Mouse (Mus musculus): ENCODE data around the gene Fhl2.
"Not testable (repeated sequence)": the region's sequence is repeated elsewhere in the genome, so short reads cannot be mapped to it uniquely, and the experiment has no call there.

Fhl2 gene

DNA sequence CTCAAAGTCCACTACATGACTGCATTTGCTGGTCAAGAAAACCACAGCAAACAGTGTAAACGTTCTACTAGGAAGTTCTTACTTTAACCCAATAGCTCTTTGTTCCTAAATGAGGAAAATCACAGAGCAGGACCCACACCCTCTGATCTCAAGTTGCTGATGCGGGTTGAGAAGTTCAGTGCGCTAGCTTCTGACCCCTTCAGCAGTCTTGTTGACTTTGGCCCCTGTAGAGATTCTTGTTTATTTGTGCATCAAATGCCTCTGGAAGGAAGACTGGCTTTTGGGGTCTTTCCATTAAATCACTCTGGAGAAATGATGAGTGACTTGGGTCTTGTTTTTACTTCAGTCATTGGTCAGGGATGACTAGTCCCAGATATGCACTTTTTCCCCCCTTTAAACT is 46.6 kb downstream of the Fhl2 start:
- no peak for DNase-seq (ENCODE audit: low read depth)

DNA sequence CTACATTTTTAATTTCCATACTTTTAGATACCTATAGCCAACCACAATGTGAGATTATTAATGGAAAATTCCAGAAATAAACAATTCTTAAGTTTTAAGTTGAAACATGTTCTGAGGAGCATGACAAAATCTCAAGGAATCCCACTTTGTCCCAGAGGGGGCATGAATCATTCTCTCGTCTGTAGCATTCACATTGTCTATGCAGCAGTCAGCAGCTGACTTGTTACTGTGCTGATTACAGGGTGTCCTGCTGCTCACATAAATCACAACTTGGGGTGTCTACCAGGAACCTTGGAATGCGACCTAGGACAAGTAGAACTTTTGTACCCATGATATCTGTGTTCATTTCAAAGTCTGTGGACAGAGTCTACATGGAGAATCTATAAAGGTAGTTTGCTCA is 49.3 kb downstream of the Fhl2 start:
- no peak for DNase-seq (ENCODE audit: low read depth)

- no peak for DNase-seq (ENCODE audit: low read depth)
Measured at GRCm38 (mm10) chr1:43145388-43145787, 51.4 kb downstream of the Fhl2 start.

DNA sequence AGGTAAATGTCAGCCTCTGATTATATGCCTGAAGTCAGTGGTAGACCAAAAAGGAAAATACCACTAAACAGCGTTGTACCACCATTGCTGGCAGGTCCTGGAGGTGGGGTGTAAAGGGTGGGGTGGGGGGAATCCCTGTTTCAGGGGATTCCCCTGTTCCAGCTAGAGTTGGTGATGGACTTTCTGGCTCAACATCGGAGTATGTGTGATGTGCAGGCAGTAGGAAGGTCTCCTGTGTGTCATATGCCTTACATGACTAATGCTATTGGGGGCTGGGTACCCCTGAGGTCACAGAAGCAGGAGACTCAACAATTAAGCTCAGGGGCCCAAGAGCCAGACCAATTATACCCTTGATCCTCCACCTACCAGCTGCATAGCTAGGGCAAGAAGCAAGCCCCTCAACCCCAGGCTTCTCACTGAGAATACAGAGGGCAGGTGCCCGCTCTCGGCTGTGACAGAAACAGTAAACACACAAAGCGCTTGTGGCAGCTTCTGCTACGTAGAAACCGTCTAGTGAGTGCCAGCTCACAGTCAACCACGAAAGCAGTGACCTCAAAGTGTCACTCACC is 52.4 kb downstream of the Fhl2 start:
- DNase-seq (ENCODE audit: low read depth), result no peak

GRCm38 (mm10) chr1:43143791-43144190 is 53.0 kb downstream of the Fhl2 start:
- DNase-seq (ENCODE audit: low read depth), result no peak

DNA sequence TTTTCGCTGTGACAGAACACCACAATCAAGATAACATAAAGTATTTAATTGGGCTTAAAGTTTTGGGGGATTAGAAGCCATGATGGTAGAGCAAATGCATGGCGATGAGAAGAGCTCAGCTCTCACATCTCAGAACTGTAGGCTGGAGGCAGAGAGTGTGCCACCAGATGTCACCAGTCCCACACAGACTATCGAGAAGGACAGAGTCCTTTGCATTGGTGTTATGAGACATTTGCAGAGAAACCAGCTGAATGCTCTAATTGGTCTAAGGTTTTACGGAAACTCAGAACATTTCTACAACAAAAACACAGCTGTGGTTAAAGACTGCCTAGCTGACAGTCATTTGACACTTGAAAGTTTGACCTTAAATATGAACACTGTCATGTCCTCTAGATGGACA is 53.5 kb downstream of the Fhl2 start:
- DNase-seq (ENCODE audit: low read depth), result no peak

DNA sequence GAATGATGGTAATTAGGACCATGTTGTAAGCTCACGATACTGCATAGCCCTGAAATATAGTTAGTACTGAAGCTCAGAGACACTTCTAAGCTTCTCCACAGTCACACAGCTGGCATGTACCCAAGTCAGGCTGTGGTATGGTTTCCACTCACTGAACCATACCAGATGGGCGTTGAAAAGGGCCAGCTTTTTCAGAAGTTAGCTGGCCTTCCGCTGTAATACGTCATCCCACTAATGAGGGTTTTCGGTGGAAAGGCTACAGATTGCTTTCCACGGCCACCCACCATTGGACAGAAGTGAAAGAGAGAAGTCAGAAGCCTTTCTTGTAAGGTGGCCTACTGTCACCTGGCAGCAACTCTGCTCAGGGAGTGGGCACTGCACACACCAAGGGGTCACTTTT is 53.9 kb downstream of the Fhl2 start:
- DNase-seq (ENCODE audit: low read depth), result no peak

DNA sequence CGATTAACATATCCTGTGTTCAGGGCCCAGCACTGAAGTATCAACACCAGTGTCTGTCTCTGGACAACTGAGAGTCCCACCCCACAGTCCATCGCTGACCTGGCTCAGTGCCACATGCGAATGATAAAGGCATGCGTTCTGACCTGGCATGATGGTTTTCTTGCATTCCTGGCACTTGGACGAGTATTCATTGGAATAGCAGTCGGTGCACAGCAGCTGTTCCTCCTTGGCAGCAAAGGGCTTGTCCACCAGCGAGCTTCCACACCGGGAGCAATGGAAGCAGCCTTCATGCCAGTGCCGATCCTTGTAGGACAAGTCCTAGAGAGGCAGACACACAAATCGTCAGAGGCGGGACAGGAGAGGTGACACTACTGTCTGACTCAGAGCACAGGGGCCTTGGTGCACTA is 55.2 kb downstream of the Fhl2 start:
- DNase-seq (ENCODE audit: low read depth), result no peak

- peak; percentile 90 for DNase-seq (ENCODE audit: low read depth)
Measured at GRCm38 (mm10) chr1:43139587-43140266, 57.1 kb downstream of the Fhl2 start.

DNA sequence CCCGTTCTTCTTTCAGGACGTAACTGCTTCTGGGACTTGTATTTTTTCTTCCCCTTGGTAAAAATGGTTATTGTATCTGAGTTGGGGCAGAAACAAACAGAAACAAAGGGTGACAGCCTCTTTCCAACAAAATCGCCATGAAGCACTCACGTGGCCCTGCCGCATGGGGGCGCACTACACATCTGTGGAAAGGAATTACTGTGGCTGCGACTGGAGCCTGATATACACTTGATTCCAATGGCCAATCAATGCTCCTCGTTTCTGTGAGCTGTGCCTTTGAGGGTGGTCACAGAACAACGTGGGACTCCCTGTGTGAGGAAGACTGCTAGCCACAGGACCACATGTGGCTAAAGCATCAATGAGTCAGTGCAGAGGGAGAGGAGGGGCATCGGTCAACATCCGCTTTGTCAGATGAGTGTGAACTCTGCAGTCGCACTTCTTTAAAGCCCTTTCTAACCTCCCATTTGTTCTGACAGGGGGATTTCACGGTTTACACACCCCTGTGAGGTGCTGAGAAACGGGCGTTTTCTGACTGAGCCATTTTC is 58.4 kb downstream of the Fhl2 start:
- DNase-seq (ENCODE audit: low read depth), result no peak

GRCm38 (mm10) chr1:43137334-43137733 is 59.5 kb downstream of the Fhl2 start:
- DNase-seq (ENCODE audit: low read depth), result no peak

GRCm38 (mm10) chr1:43136488-43137029 is 60.2 kb downstream of the Fhl2 start:
- DNase-seq (ENCODE audit: low read depth), result not testable (repeated sequence)

DNA sequence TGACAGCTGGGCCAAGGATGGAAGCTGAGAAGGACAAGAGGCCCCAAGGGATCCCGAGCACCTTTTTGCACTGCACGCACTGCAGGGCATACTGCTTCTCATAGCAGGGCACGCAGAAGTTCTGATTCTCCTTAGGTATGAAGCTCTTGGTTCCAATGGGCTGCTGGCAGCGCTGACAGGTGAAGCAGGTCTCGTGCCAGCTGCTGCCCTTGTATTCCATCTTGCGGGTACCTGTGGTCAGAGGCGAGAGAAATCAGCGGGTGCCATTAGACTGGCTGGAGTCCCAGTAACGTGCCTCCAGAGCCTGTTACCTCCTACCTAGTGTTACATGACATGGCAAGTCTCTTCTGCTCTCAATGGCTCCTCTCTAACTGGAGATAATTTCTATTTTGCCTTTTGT is 65.2 kb downstream of the Fhl2 start:
- no peak for DNase-seq (ENCODE audit: low read depth)

DNA sequence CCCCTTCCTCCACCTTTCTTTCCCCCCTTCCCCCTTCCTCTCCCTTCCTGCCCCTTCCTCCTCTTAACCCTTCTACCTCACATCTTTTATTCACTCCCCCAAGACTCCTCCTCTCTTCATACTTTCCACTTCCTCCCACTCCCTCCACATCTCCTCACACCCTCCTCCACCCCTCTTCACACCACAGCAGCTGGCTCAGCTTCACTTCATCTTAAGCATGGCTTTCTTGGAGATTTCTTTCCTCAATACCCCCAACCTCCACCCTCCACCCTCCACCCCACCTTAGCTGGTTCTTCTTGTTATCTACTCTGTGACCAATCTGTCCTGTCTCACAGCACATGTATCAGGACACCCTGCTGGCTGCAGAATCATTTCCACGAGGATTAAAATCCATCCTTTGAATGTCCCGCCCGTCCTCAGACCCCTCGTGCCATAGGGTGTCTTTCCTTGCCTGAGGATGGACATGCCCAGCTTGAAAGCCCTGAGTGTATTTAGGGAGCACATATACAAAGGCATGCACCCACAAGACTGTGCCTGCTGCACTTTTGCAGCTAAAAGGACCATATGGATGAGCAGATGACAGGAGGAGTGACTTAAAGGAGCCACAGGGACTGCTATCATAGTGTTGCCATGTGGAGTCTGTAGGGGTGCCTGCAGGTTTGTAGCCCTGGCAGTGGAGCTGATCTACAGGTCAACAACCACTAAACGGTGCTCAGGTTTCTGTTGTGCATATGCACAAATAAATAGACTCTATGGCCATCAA is 66.4 kb downstream of the Fhl2 start:
- DNase-seq (ENCODE audit: low read depth), result no peak

DNA sequence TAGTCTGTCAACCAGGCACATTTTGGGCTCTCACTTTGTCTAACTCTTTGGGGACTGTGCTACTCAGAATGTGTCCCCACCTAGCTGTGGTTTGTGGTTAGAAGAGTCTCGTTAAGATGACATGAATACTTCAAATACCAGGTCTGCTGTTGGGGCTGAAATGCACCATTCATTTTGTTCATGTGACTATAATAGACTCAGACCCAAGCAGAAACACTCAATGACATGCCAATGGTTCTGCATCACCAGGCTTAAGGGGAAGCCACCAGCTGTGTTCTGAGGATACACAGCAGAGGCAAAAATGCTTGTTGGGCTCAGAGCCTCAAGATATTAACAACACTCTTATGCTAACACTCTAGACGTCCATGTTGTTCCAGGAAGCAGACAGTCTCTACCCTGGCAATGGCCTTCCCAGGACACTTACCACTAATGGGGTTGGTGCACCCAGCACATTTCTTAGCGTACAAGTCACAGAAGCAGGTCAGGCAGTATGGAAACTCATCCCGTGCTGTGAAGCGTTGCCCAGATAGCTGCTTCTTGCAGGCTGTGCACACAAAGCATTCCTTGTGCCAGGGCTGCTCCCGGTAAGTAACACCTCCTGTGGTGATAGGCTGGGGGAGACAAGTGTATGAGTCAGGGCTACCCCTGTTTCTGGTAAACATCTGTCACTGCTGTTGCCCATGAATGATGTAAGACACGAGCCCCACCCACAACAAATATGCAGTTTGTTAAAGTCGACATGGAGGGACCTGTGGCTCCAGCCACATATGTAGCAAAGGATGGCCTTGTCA is 68.8 kb downstream of the Fhl2 start:
- DNase-seq (ENCODE audit: low read depth), result no peak

GRCm38 (mm10) chr1:43127196-43127595 is 69.6 kb downstream of the Fhl2 start:
- no peak for DNase-seq (ENCODE audit: low read depth)

DNA sequence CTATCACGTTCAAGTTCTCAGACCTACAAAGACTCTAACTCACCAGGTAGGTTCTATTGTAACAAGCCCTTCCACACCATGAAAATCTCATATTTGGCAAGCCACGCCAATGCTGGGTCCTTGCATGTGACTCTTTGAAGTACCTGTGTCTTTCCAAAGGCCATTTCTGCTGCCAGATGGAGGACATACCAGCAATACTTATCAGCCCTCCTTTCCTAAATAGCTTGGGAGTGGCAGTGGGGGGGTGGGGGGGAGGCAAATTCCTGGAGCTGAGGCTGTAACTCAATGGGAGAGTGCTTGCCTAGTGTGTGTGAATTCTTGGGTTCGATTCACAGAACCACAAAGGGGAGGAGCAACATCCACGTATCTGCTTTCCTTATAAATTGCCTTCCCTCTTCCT is 72.1 kb downstream of the Fhl2 start:
- DNase-seq (ENCODE audit: low read depth), result no peak

DNA sequence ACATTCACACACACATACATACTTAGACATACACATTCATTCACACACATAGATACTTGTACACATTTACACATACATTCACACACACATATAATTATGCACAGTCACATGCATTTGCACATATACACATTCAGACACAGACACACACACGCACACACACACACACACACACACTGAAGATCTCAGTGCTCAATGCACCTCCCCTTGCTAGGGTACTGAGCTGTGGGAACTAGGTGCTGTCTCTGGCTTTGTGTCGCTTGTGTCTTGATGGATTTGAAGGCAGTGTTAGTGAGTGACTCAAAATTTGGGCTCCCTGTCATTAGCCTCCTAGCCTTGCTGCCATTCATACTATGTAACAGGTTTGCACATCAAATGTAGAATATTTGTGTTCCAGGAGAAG is 74.2 kb downstream of the Fhl2 start:
- no peak for DNase-seq (ENCODE audit: low read depth)

DNA sequence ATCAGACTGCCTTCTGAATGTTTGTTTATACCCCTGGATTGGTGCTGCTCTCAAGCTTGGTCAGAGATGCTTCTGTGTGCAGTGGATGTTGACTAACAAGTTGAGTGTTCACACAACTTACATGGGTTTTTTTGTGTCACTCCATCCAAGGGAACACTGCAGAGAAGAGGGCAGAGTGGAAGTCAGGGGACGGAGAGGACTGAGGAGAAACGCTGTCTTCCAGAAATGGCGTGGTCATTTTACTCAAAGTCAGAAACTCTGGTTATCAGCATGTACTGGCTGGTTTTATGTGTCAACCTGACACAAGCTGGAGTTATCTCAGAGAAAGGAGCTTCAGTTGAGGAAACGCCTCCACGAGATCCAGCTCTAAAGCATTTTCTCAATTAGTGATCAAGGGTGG is 75.8 kb downstream of the Fhl2 start:
- no peak for DNase-seq (ENCODE audit: low read depth)

DNA sequence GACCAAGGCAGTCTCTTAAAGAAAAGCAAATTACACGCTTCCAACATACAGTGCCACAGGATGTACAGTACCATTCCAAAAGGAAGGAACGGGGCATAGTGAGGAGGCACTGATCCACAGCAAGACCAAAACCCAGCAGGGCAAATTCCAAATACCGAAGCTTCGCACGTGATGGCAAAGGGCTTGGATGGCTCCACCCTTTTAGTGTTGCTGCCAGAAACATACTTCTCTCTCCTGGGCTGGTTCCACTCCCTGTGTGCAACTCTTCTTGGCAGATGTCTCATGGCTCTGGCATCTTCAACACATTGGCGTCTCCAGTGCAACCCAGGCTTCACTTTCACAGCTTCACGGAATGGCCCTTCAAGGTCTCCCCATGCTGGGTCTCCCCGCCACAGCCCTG is 79.3 kb downstream of the Fhl2 start:
- DNase-seq (ENCODE audit: low read depth), result no peak

DNA sequence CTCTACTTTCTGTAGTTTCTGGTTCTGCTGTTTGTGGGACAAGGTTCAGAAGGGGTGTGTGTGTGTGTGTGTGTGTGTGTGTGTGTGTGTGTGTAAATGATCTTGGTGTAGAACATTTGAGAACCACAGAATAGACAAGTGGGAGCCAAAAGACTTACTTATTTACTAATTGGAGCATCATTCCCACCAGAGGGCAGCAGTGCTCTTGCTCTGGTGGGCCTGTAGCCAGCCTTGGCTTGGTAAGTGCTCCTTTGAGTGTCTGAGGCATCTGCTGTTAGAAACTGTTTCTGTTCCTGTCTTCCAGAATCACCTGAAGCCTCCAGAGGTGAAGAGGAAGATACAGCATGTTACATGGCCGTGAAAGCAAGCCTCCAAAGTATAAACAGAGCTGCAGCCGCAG is 83.9 kb downstream of the Fhl2 start:
- peak; percentile 56 for DNase-seq (ENCODE audit: low read depth)

DNA sequence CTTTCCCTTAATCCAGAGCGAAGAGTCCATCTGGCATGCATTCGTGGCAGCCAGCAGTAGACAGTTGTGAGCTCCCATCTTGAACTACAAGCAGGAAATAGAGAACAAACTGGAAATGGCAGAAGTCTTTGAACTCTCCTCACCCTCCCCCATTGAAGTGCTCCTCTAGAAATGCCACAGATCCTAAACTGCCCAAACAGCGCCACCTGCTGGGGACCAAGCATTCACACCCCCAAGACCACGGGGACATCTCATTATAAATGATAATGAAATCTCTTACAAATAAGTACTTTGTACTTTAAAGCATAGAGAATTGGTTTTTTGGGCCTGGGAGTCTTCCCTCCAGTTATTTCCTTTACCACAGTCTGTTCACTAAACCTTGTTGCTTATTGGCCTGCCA is 86.2 kb downstream of the Fhl2 start:
- DNase-seq (ENCODE audit: low read depth), result peak; percentile 91
